Mouse (Mus musculus): ENCODE data around the gene Epha2. TPM values are rescaled to one million over a fixed set of nuclear protein-coding genes. Genes with fewer than 3 reads are reported as not detected.

Gene Epha2
- polyA plus RNA-seq, 1 experiment = 0.13 TPM

GRCm38 (mm10) chr4:141279327-141279726 lies 21.7 kb upstream of the Epha2 start:
- no peak for TF ChIP-seq POLR2A (IDR thresholded peaks at IDR 0.05; ENCODE audit: borderline replicate concordance, low read depth, low read length)
- TF ChIP-seq CTCF (IDR thresholded peaks at IDR 0.05; ENCODE audit: low read depth, low read length) = no peak
- Histone ChIP-seq H3K4me1 (ENCODE audit: control insufficient read depth, insufficient read depth, low read length) (peaks cover 15% of the 10 kb centered on the region), H3K4me3 (ENCODE audit: insufficient read depth, low read length) (no peak overlapping the region)

GRCm38 (mm10) chr4:141279783-141280182 lies 21.3 kb upstream of the Epha2 start:
- Histone ChIP-seq H3K4me3 (ENCODE audit: insufficient read depth, low read length) (no peak overlapping the region), H3K27ac (ENCODE audit: insufficient read depth, low read depth, low read length) (no peak overlapping the region), H3K4me1 (ENCODE audit: control insufficient read depth, insufficient read depth, low read length) (peaks cover 15% of the 10 kb centered on the region)
- TF ChIP-seq CTCF (IDR thresholded peaks at IDR 0.05; ENCODE audit: low read depth, low read length) = no peak
- no peak for TF ChIP-seq POLR2A (IDR thresholded peaks at IDR 0.05; ENCODE audit: borderline replicate concordance, low read depth, low read length)

More at GRCm38 (mm10) chr4:141279327-141279726, 21.7 kb upstream of the Epha2 start:
- H3K27ac ChIP-seq (ENCODE audit: insufficient read depth, low read depth, low read length) = no peak overlapping the region

- H3K4me1 ChIP-seq (ENCODE audit: control insufficient read depth, insufficient read depth, low read length) = peaks cover 15% of the 10 kb centered on the region
- TF ChIP-seq CTCF (IDR thresholded peaks at IDR 0.05; ENCODE audit: low read depth, low read length) = no peak
- TF ChIP-seq POLR2A (IDR thresholded peaks at IDR 0.05; ENCODE audit: borderline replicate concordance, low read depth, low read length) = no peak
- no peak overlapping the region for H3K27ac ChIP-seq (ENCODE audit: insufficient read depth, low read depth, low read length)
- H3K4me3 ChIP-seq (ENCODE audit: insufficient read depth, low read length) = no peak overlapping the region
Measured at GRCm38 (mm10) chr4:141280471-141280870, 20.6 kb upstream of the Epha2 start.

GRCm38 (mm10) chr4:141281153-141281552 lies 19.9 kb upstream of the Epha2 start:
- TF ChIP-seq POLR2A (IDR thresholded peaks at IDR 0.05; ENCODE audit: borderline replicate concordance, low read depth, low read length) = no peak
- TF ChIP-seq CTCF (IDR thresholded peaks at IDR 0.05; ENCODE audit: low read depth, low read length) = no peak
- Histone ChIP-seq H3K4me3 (ENCODE audit: insufficient read depth, low read length) (no peak overlapping the region), H3K4me1 (ENCODE audit: control insufficient read depth, insufficient read depth, low read length) (peaks cover 15% of the 10 kb centered on the region), H3K27ac (ENCODE audit: insufficient read depth, low read depth, low read length) (no peak overlapping the region)

GRCm38 (mm10) chr4:141281578-141281977 lies 19.5 kb upstream of the Epha2 start:
- no peak overlapping the region for H3K4me3 ChIP-seq (ENCODE audit: insufficient read depth, low read length)
- H3K27ac ChIP-seq (ENCODE audit: insufficient read depth, low read depth, low read length) = no peak overlapping the region
- no peak for TF ChIP-seq POLR2A (IDR thresholded peaks at IDR 0.05; ENCODE audit: borderline replicate concordance, low read depth, low read length)
- TF ChIP-seq CTCF (IDR thresholded peaks at IDR 0.05; ENCODE audit: low read depth, low read length) = no peak
- peaks cover 15% of the 10 kb centered on the region for H3K4me1 ChIP-seq (ENCODE audit: control insufficient read depth, insufficient read depth, low read length)

GRCm38 (mm10) chr4:141282087-141282486 lies 19.0 kb upstream of the Epha2 start:
- TF ChIP-seq CTCF (IDR thresholded peaks at IDR 0.05; ENCODE audit: low read depth, low read length) = no peak
- no peak for TF ChIP-seq POLR2A (IDR thresholded peaks at IDR 0.05; ENCODE audit: borderline replicate concordance, low read depth, low read length)
- peaks cover 19% of the 10 kb centered on the region for H3K4me1 ChIP-seq (ENCODE audit: control insufficient read depth, insufficient read depth, low read length)
- H3K4me3 ChIP-seq (ENCODE audit: insufficient read depth, low read length) = no peak overlapping the region
- no peak overlapping the region for H3K27ac ChIP-seq (ENCODE audit: insufficient read depth, low read depth, low read length)

- TF ChIP-seq CTCF (IDR thresholded peaks at IDR 0.05; ENCODE audit: low read depth, low read length) (no peak), POLR2A (IDR thresholded peaks at IDR 0.05; ENCODE audit: borderline replicate concordance, low read depth, low read length) (no peak)
- no peak overlapping the region for H3K27ac ChIP-seq (ENCODE audit: insufficient read depth, low read depth, low read length)
- no peak overlapping the region for H3K4me3 ChIP-seq (ENCODE audit: insufficient read depth, low read length)
- H3K4me1 ChIP-seq (ENCODE audit: control insufficient read depth, insufficient read depth, low read length) = peaks cover 22% of the 10 kb centered on the region
Measured at GRCm38 (mm10) chr4:141282623-141283022, 18.4 kb upstream of the Epha2 start.

GRCm38 (mm10) chr4:141283176-141283878 lies 17.7 kb upstream of the Epha2 start:
- TF ChIP-seq CTCF (IDR thresholded peaks at IDR 0.05; ENCODE audit: low read depth, low read length) = no peak
- Histone ChIP-seq H3K4me1 (ENCODE audit: control insufficient read depth, insufficient read depth, low read length) (peaks cover 21% of the 10 kb centered on the region), H3K4me3 (ENCODE audit: insufficient read depth, low read length) (no peak overlapping the region)

GRCm38 (mm10) chr4:141283879-141284411 lies 17.1 kb upstream of the Epha2 start:
- no peak for TF ChIP-seq POLR2A (IDR thresholded peaks at IDR 0.05; ENCODE audit: borderline replicate concordance, low read depth, low read length)
- TF ChIP-seq CTCF (IDR thresholded peaks at IDR 0.05; ENCODE audit: low read depth, low read length) = no peak
- Histone ChIP-seq H3K4me3 (ENCODE audit: insufficient read depth, low read length) (no peak overlapping the region), H3K27ac (ENCODE audit: insufficient read depth, low read depth, low read length) (no peak overlapping the region), H3K4me1 (ENCODE audit: control insufficient read depth, insufficient read depth, low read length) (peaks cover 20% of the 10 kb centered on the region)

More at GRCm38 (mm10) chr4:141283176-141283878, 17.7 kb upstream of the Epha2 start:
- no peak overlapping the region for H3K27ac ChIP-seq (ENCODE audit: insufficient read depth, low read depth, low read length)

- H3K4me1 ChIP-seq (ENCODE audit: control insufficient read depth, insufficient read depth, low read length) = peaks cover 20% of the 10 kb centered on the region
- H3K27ac ChIP-seq (ENCODE audit: insufficient read depth, low read depth, low read length) = no peak overlapping the region
- TF ChIP-seq CTCF (IDR thresholded peaks at IDR 0.05; ENCODE audit: low read depth, low read length) (no peak), POLR2A (IDR thresholded peaks at IDR 0.05; ENCODE audit: borderline replicate concordance, low read depth, low read length) (no peak)
- no peak overlapping the region for H3K4me3 ChIP-seq (ENCODE audit: insufficient read depth, low read length)
Measured at GRCm38 (mm10) chr4:141284486-141284885, 16.6 kb upstream of the Epha2 start.
